Comparison of ENCODE assay signal across 8 mouse cellular contexts in genomic region chr16:4267857-4268666, GRCm38 (mm10). TPM values are rescaled to one million over a fixed set of nuclear protein-coding genes. Genes with fewer than 3 reads are reported as not detected.
A peak's percentile ranks its signal among the peaks of the same experiment; 100 is the strongest.
DNase-seq lines count a peak whose midpoint lies in the region; ATAC-seq and TF ChIP-seq lines count a peak whose summit lies in the region.

No protein-coding gene starts in this region.

- no peaks in the 10 kb centered on the region for H3K9me3 ChIP-seq in heart, embryonic 13.5 days
- no peaks in the 10 kb centered on the region for H3K9me3 ChIP-seq in kidney, postnatal 0 days (replicated peaks; ENCODE audit: low read length)
- H3K9me3 ChIP-seq in liver, embryonic 14.5 days (ENCODE audit: control insufficient read depth, low read length), result no peaks in the 10 kb centered on the region
- no peaks in the 10 kb centered on the region for H3K9me3 ChIP-seq in neural tube, embryonic 11.5 days (ENCODE audit: control insufficient read depth, low read length)
- H3K9me3 ChIP-seq in stomach, embryonic 16.5 days (replicated peaks; ENCODE audit: control insufficient read depth, low read length), result no peaks in the 10 kb centered on the region

- peak; percentile 80; the same call in 1 of the 2 replicates for ATAC-seq in erythroblast, adult 5-6 weeks (replicated peaks; ENCODE audit: low FRiP score, poor library complexity, severe bottlenecking)
- ATAC-seq in heart, embryonic 13.5 days (ENCODE audit: extremely low read depth, insufficient number of reproducible peaks, low FRiP score, low TSS enrichment), result peak; percentile 50; the same call in 1 of the 2 replicates
- peak; percentile 91 for ATAC-seq in kidney, postnatal 0 days (replicated peaks; ENCODE audit: low FRiP score, low read depth)
- peak; percentile 70 for ATAC-seq in liver, embryonic 14.5 days (ENCODE audit: insufficient read depth)
- peak; percentile 88 for ATAC-seq in neural tube, embryonic 11.5 days (ENCODE audit: insufficient read depth, low FRiP score, low TSS enrichment)
- ATAC-seq in stomach, embryonic 16.5 days (ENCODE audit: insufficient read depth, low FRiP score), result peak; percentile 71

- H3K4me2 ChIP-seq in heart, embryonic 13.5 days, result peak overlapping the region; percentile 81
- H3K4me2 ChIP-seq in kidney, postnatal 0 days (ENCODE audit: low read length), result peak overlapping the region; percentile 90
- H3K4me2 ChIP-seq in liver, embryonic 14.5 days (ENCODE audit: low read depth), result peak overlapping the region; percentile 59
- H3K4me2 ChIP-seq in neural tube, embryonic 11.5 days (ENCODE audit: low read depth), result peak overlapping the region; percentile 48
- H3K4me2 ChIP-seq in stomach, embryonic 16.5 days (ENCODE audit: low read depth, low read length), result peak overlapping the region; percentile 77

- no peak for TF ChIP-seq EP300 in liver, embryonic 14.5 days (IDR thresholded peaks at IDR 0.05; ENCODE audit: low read depth)

- H3K27me3 ChIP-seq in heart, embryonic 13.5 days (replicated peaks), result peaks cover 3% of the 10 kb centered on the region; the same call in 1 of the 2 replicates
- no peaks in the 10 kb centered on the region for H3K27me3 ChIP-seq in kidney, postnatal 0 days (ENCODE audit: insufficient read depth, low read length)
- no peaks in the 10 kb centered on the region for H3K27me3 ChIP-seq in liver, embryonic 14.5 days (ENCODE audit: control insufficient read depth, insufficient read depth, low read length)
- no peaks in the 10 kb centered on the region for H3K27me3 ChIP-seq in neural tube, embryonic 11.5 days (ENCODE audit: control insufficient read depth, insufficient read depth, low read length)
- H3K27me3 ChIP-seq in stomach, embryonic 16.5 days (ENCODE audit: control insufficient read depth, insufficient read depth, low read length), result no peaks in the 10 kb centered on the region

- peak; percentile 67 for DNase-seq in A20 (ENCODE audit: low read depth, low spot score)
- DNase-seq in brain, embryonic 14.5 days (ENCODE audit: low read depth), result peak; percentile 77
- DNase-seq in kidney, postnatal 0 days (ENCODE audit: low spot score), result peak; percentile 81
- DNase-seq in liver, embryonic 14.5 days (ENCODE audit: low read depth in 3 of 3, low spot score in 3 of 3), result peak; percentile 22 to 41 (median 41)
- DNase-seq in neural tube, embryonic 11.5 days (ENCODE audit: low spot score), result peak; percentile 87

- H3K4me1 ChIP-seq in heart, embryonic 13.5 days, result peaks cover 51% of the 10 kb centered on the region
- 0 out of 2 replicates have a peak, but pooled peaks cover 5% of the 10 kb centered on the region for H3K4me1 ChIP-seq in kidney, postnatal 0 days (replicated peaks; ENCODE audit: insufficient read depth, low read length)
- peaks cover 0 to 5% of the 10 kb centered on the region in 2 experiments; a peak in 1 of 4 replicates for H3K4me1 ChIP-seq in liver, embryonic 14.5 days (replicated peaks; ENCODE audit: control insufficient read depth in 2 of 2, insufficient read depth in 2 of 2, low read length in 1 of 2)
- no peaks in the 10 kb centered on the region for H3K4me1 ChIP-seq in neural tube, embryonic 11.5 days (ENCODE audit: control insufficient read depth, insufficient read depth, low read length)
- H3K4me1 ChIP-seq in stomach, embryonic 16.5 days (ENCODE audit: control insufficient read depth, insufficient read depth, low read length), result peaks cover 11% of the 10 kb centered on the region

- no peak for TF ChIP-seq POLR2A in brain, embryonic 14.5 days (IDR thresholded peaks at IDR 0.05; ENCODE audit: borderline replicate concordance, extremely low read depth, insufficient read depth, insufficient read length, poor library complexity, severe bottlenecking)

- TF ChIP-seq CTCF in brain, embryonic 14.5 days (IDR thresholded peaks at IDR 0.05; ENCODE audit: borderline replicate concordance, extremely low read depth, insufficient read depth, insufficient read length), result peak; percentile 75; the same call in 1 of the 2 replicates
- TF ChIP-seq CTCF in kidney, postnatal 0 days (IDR thresholded peaks at IDR 0.05; ENCODE audit: low read depth), result peak; percentile 89
- TF ChIP-seq CTCF in liver, embryonic 14.5 days (IDR thresholded peaks at IDR 0.05; ENCODE audit: low read depth), result peak; percentile 94

- 7% methylated on average over 40 of the region's 40 CpGs for WGBS in heart, embryonic 13.5 days
- 7% methylated on average over 40 of the region's 40 CpGs for WGBS in kidney, postnatal 0 days
- 8% methylated on average over 40 of the region's 40 CpGs for WGBS in liver, embryonic 14.5 days (ENCODE audit: insufficient replicate concordance)
- WGBS in neural tube, embryonic 11.5 days, result 8% methylated on average over 40 of the region's 40 CpGs
- WGBS in stomach, embryonic 16.5 days, result 9% methylated on average over 40 of the region's 40 CpGs

- H3K27ac ChIP-seq in heart, embryonic 13.5 days (replicated peaks), result peak overlapping the region; percentile 84
- H3K27ac ChIP-seq in kidney, postnatal 0 days, result no peak overlapping the region
- no peak overlapping the region for H3K27ac ChIP-seq in liver, embryonic 14.5 days
- no peak overlapping the region for H3K27ac ChIP-seq in neural tube, embryonic 11.5 days (ENCODE audit: low read depth, low read length)
- no peak overlapping the region for H3K27ac ChIP-seq in stomach, embryonic 16.5 days (ENCODE audit: low read length)

- peak overlapping the region; percentile 82 for H3K9ac ChIP-seq in heart, embryonic 13.5 days
- peak overlapping the region; percentile 62 for H3K9ac ChIP-seq in kidney, postnatal 0 days (ENCODE audit: low read depth, low read length)
- no peak overlapping the region for H3K9ac ChIP-seq in liver, embryonic 14.5 days (replicated peaks)
- H3K9ac ChIP-seq in neural tube, embryonic 11.5 days (ENCODE audit: low read length), result peak overlapping the region; percentile 53
- H3K9ac ChIP-seq in stomach, embryonic 16.5 days (ENCODE audit: low read length), result peak overlapping the region; percentile 76

- H3K36me3 ChIP-seq in heart, embryonic 13.5 days, result no peaks in the 10 kb centered on the region
- H3K36me3 ChIP-seq in kidney, postnatal 0 days (ENCODE audit: insufficient read depth, low read length), result no peaks in the 10 kb centered on the region
- H3K36me3 ChIP-seq in liver, embryonic 14.5 days (replicated peaks; ENCODE audit: control insufficient read depth, insufficient read depth, low read depth), result no peaks in the 10 kb centered on the region
- H3K36me3 ChIP-seq in neural tube, embryonic 11.5 days (ENCODE audit: control insufficient read depth, insufficient read depth, low read length), result no peaks in the 10 kb centered on the region
- H3K36me3 ChIP-seq in stomach, embryonic 16.5 days (ENCODE audit: control insufficient read depth, insufficient read depth, low read length), result no peaks in the 10 kb centered on the region

- peak overlapping the region; percentile 54 for H3K4me3 ChIP-seq in heart, embryonic 13.5 days
- H3K4me3 ChIP-seq in kidney, postnatal 0 days (replicated peaks; ENCODE audit: low read depth, low read length), result peak overlapping the region; percentile 38
- peak overlapping the region; percentile 21 to 35; a peak in 2 of 4 replicates for H3K4me3 ChIP-seq in liver, embryonic 14.5 days (ENCODE audit: insufficient read depth in 1 of 2, low read depth in 2 of 2, low read length in 2 of 2)
- peak overlapping the region; percentile 24 for H3K4me3 ChIP-seq in neural tube, embryonic 11.5 days (ENCODE audit: low read depth, low read length)
- H3K4me3 ChIP-seq in stomach, embryonic 16.5 days (replicated peaks; ENCODE audit: low read length), result peak overlapping the region; percentile 45

RNA-seq across cellular contexts. Expression of gene Crebbp, which starts 54.3 kb away (rescaled TPM):
- polyA plus RNA-seq in brain, embryonic 14.5 days (2012; rRNA removed), result 14.0 and 42.0 TPM in 2 replicates
- 52.0 and 61.3 TPM in 2 replicates for total RNA-seq in erythroblast, adult 5-6 weeks (2015; ENCODE audit: low replicate concordance)
- total RNA-seq in erythroblast, adult 5-6 weeks (2017; ENCODE audit: low replicate concordance), result 88.4 and 209 TPM in 2 replicates
- 20.9 and 21.1 TPM in 2 replicates for polyA plus RNA-seq in heart, embryonic 13.5 days (2015; fragmentation: Nextera tagmentation; extraction: Ambion mirVana)
- polyA plus RNA-seq in kidney, postnatal 0 days (2015; fragmentation: Nextera tagmentation; extraction: Ambion mirVana), result 28.8 and 29.9 TPM in 2 replicates
- polyA plus RNA-seq in liver, embryonic 14.5 days (2012; rRNA removed), result 3.1 and 3.6 TPM in 2 replicates
- 7.0 and 8.9 TPM in 2 replicates for polyA plus RNA-seq in liver, embryonic 14.5 days (2014; fragmentation: Nextera tagmentation; extraction: Ambion mirVana)
- 34.3 and 34.5 TPM in 2 replicates for polyA plus RNA-seq in neural tube, embryonic 11.5 days (2014; fragmentation: Nextera tagmentation; extraction: Ambion mirVana)
- 25.1 and 28.0 TPM in 2 replicates for polyA plus RNA-seq in stomach, embryonic 16.5 days (2015; fragmentation: Nextera tagmentation; extraction: Ambion mirVana)
